Mouse (Mus musculus): ENCODE data around the gene Gm10840. TPM values are rescaled to one million over a fixed set of nuclear protein-coding genes. Genes with fewer than 3 reads are reported as not detected.
"Not testable (repeated sequence)": the region's sequence is repeated elsewhere in the genome, so short reads cannot be mapped to it uniquely, and the experiment has no call there.

The Gm10840 gene
- polyA plus RNA-seq, 1 experiment from 2014 or later, result 0.84 TPM

DNA sequence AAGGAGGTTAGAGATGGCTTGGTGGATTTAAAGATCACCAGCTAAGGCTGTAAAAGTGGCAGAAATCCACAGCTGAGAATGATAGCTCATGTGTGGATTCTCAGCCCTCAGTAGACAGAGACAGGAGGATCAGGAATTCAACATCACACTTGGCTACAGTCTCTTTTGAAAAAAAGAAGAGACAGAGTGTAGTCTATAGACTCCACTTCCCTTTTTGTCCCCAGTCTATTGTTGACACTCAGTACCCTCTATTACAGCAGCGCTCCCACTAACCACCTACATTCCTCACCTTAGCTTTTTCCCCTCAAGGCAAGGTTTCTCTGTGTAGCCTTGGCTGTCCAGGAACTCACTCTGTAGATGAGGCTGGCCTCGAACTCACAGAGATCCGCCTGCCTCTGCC, 31.1 kb downstream of the Gm10840 start:
- Histone ChIP-seq H3K9me3 (no peaks in the 10 kb centered on the region), H3K36me3 (peaks cover 4% of the 10 kb centered on the region), H3K4me3 (no peak overlapping the region), H3K4me2 (no peak overlapping the region), H3K4me1 (peaks cover 11% of the 10 kb centered on the region; the same call in 1 of the 2 replicates), H3K27me3 (no peaks in the 10 kb centered on the region), H3K27ac (no peak overlapping the region), H3K9ac (no peak overlapping the region)
- WGBS, result 90% methylated on average over 3 of the region's 3 CpGs
- no peak for ATAC-seq (ENCODE audit: insufficient number of reproducible peaks, low FRiP score, low TSS enrichment, low read depth)

GRCm38 (mm10) chr11:106192241-106192640, 31.6 kb downstream of the Gm10840 start:
- H3K9ac ChIP-seq, result no peak overlapping the region
- no peaks in the 10 kb centered on the region for H3K27me3 ChIP-seq
- H3K9me3 ChIP-seq, result no peaks in the 10 kb centered on the region
- peak overlapping the region; percentile 78 for H3K4me3 ChIP-seq
- H3K36me3 ChIP-seq, result peaks cover 9% of the 10 kb centered on the region
- H3K4me2 ChIP-seq, result peak overlapping the region; percentile 52
- H3K4me1 ChIP-seq, result peaks cover 11% of the 10 kb centered on the region; the same call in 1 of the 2 replicates
- no peak overlapping the region for H3K27ac ChIP-seq
- no peak for ATAC-seq (ENCODE audit: insufficient number of reproducible peaks, low FRiP score, low TSS enrichment, low read depth)
- WGBS, result 77% methylated on average over 5 of the region's 5 CpGs

GRCm38 (mm10) chr11:106192657-106193370, 32.2 kb downstream of the Gm10840 start:
- Histone ChIP-seq H3K4me3 (peak overlapping the region; percentile 78), H3K27me3 (no peaks in the 10 kb centered on the region), H3K9ac (peak overlapping the region; percentile 68), H3K4me1 (peaks cover 11% of the 10 kb centered on the region; the same call in 1 of the 2 replicates), H3K4me2 (peak overlapping the region; percentile 52), H3K36me3 (peaks cover 15% of the 10 kb centered on the region), H3K27ac (peak overlapping the region; percentile 93), H3K9me3 (no peaks in the 10 kb centered on the region)
- WGBS, result 8% methylated on average over 19 of the region's 19 CpGs
- ATAC-seq (ENCODE audit: insufficient number of reproducible peaks, low FRiP score, low TSS enrichment, low read depth), result peak; percentile 36; the same call in 1 of the 2 replicates

DNA sequence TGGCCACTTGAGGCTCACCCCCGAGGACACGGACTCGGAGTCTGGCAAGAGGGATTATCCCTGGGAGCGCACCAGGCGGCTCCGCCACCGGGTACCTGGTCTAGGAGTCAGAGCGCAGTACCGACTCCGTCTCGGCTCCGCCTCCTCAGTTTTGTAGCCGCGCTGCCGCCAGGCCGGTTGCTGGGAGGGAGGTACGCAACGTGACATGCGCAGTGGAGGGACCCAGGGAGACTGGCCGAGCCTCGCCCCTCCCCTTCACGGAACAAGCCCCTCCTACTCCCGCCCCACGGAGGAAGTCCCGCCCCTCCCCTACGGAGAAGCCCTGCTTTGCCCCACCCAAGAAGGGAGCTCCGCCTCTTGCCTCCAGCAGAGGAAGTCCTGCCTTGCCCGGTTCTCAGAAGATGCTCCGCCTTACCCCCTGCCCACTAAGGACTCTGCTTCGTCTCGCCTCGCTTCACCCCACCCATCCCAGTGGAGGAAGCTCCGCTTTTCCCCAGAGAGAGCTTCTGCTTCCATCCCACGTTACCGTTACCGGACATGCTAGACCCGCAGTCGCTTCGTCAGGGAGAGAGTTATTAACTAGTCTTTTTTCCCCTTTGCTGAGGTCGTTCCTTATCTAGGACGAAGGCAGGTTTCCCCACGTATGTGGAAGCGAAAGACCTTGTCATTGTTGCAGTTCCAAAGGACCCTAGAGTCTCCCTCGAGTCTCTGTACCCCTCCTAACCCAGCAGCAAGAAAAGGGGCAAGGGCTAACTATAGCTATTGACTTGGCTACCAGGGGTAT, 32.9 kb downstream of the Gm10840 start:
- H3K9ac ChIP-seq, result peak overlapping the region; percentile 68
- peak overlapping the region; percentile 93 for H3K27ac ChIP-seq
- H3K36me3 ChIP-seq, result peaks cover 22% of the 10 kb centered on the region
- WGBS, result under 1% methylated on average over 43 of the region's 44 CpGs
- H3K4me2 ChIP-seq, result peak overlapping the region; percentile 66
- no peaks in the 10 kb centered on the region for H3K27me3 ChIP-seq
- peak overlapping the region; percentile 78 for H3K4me3 ChIP-seq
- no peaks in the 10 kb centered on the region for H3K9me3 ChIP-seq
- peak; percentile 95 for ATAC-seq (ENCODE audit: insufficient number of reproducible peaks, low FRiP score, low TSS enrichment, low read depth)
- H3K4me1 ChIP-seq, result peaks cover 11% of the 10 kb centered on the region; the same call in 1 of the 2 replicates

GRCm38 (mm10) chr11:106194155-106194541, 33.5 kb downstream of the Gm10840 start:
- ATAC-seq (ENCODE audit: insufficient number of reproducible peaks, low FRiP score, low TSS enrichment, low read depth), result no peak

GRCm38 (mm10) chr11:106194891-106195290, 34.2 kb downstream of the Gm10840 start:
- H3K36me3 ChIP-seq, result peaks cover 25% of the 10 kb centered on the region
- ATAC-seq (ENCODE audit: insufficient number of reproducible peaks, low FRiP score, low TSS enrichment, low read depth), result no peak
- H3K9me3 ChIP-seq, result no peaks in the 10 kb centered on the region
- WGBS, result 89% methylated on average over 7 of the region's 7 CpGs
- H3K9ac ChIP-seq, result no peak overlapping the region
- no peak overlapping the region for H3K4me2 ChIP-seq
- H3K4me3 ChIP-seq, result no peak overlapping the region
- peaks cover 11% of the 10 kb centered on the region; the same call in 1 of the 2 replicates for H3K4me1 ChIP-seq
- H3K27ac ChIP-seq, result peak overlapping the region; percentile 38; the same call in 1 of the 2 replicates
- H3K27me3 ChIP-seq, result no peaks in the 10 kb centered on the region

More at GRCm38 (mm10) chr11:106194155-106194541, 33.5 kb downstream of the Gm10840 start:
- H3K27ac ChIP-seq, result peak overlapping the region; percentile 82
- no peaks in the 10 kb centered on the region for H3K9me3 ChIP-seq
- WGBS, result 31% methylated on average over 3 of the region's 3 CpGs
- peak overlapping the region; percentile 66 for H3K4me2 ChIP-seq
- peak overlapping the region; percentile 78 for H3K4me3 ChIP-seq
- H3K27me3 ChIP-seq, result no peaks in the 10 kb centered on the region
- peaks cover 22% of the 10 kb centered on the region for H3K36me3 ChIP-seq
- H3K4me1 ChIP-seq, result peaks cover 11% of the 10 kb centered on the region; the same call in 1 of the 2 replicates
- H3K9ac ChIP-seq, result peak overlapping the region; percentile 64; the same call in 1 of the 2 replicates

GRCm38 (mm10) chr11:106195341-106195740, 34.7 kb downstream of the Gm10840 start:
- Histone ChIP-seq H3K27me3 (no peaks in the 10 kb centered on the region), H3K4me1 (peaks cover 11% of the 10 kb centered on the region; the same call in 1 of the 2 replicates), H3K4me3 (no peak overlapping the region), H3K27ac (no peak overlapping the region), H3K9ac (no peak overlapping the region), H3K9me3 (no peaks in the 10 kb centered on the region), H3K4me2 (no peak overlapping the region), H3K36me3 (peaks cover 27% of the 10 kb centered on the region)
- ATAC-seq (ENCODE audit: insufficient number of reproducible peaks, low FRiP score, low TSS enrichment, low read depth), result no peak

DNA sequence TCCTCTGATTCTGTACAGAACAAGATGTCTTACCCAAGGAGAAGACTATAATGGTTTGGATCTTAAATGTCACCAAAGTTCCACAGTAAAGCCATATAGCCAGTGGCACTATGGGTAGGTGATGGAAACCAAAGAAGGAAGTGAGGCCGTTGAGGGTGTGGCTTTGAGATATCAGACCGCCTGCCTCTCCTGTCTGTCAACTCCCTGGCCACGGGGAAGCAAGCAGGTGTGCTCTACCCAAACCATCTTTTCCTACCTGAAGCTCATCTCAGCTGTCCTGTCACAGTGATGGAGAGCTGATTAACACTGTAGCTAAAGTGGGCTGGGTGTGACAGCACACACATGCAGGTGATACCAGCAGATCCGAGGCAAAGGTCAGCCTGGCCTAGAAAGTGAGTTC, 37.6 kb downstream of the Gm10840 start:
- H3K4me3 ChIP-seq, result no peak overlapping the region
- no peak overlapping the region for H3K4me2 ChIP-seq
- H3K9ac ChIP-seq, result no peak overlapping the region
- H3K36me3 ChIP-seq, result peaks cover 54% of the 10 kb centered on the region
- no peaks in the 10 kb centered on the region for H3K9me3 ChIP-seq
- no peak for ATAC-seq (ENCODE audit: insufficient number of reproducible peaks, low FRiP score, low TSS enrichment, low read depth)
- no peaks in the 10 kb centered on the region for H3K27me3 ChIP-seq
- H3K27ac ChIP-seq, result no peak overlapping the region
- 86% methylated on average over 4 of the region's 4 CpGs for WGBS
- peaks cover 4% of the 10 kb centered on the region; the same call in 1 of the 2 replicates for H3K4me1 ChIP-seq

DNA sequence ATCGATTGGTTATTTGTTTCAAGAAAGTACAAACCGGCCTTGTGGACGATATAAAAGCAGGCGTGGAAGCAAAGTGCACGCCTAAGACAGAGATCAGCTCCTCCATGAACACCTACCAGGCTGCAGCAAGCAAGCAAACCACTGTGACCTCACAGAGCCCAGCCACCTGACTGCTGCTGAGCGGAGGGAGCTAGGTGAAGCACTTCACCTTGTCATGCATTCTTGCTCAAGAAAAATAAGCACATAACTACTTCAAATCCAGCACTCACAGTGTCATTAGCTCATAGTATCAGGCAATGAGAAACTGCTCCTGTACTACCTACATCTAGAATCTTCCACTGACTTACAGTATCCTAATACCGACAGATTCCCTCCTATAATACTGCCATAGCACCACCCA, 39.3 kb downstream of the Gm10840 start:
- H3K9me3 ChIP-seq; H3K27me3 ChIP-seq; H3K27ac ChIP-seq; ATAC-seq (ENCODE audit: insufficient number of reproducible peaks, low FRiP score, low TSS enrichment, low read depth); H3K9ac ChIP-seq; H3K4me3 ChIP-seq; H3K4me1 ChIP-seq; H3K4me2 ChIP-seq: not testable (repeated sequence)
- WGBS, result 92% methylated on average over 7 of the region's 7 CpGs
- peaks cover 69% of the 10 kb centered on the region for H3K36me3 ChIP-seq

- no peak for ATAC-seq (ENCODE audit: insufficient number of reproducible peaks, low FRiP score, low TSS enrichment, low read depth)
- peaks cover 77% of the 10 kb centered on the region for H3K36me3 ChIP-seq
- no peak overlapping the region for H3K27ac ChIP-seq
- H3K4me2 ChIP-seq, result no peak overlapping the region
- no peak overlapping the region for H3K4me3 ChIP-seq
- no peaks in the 10 kb centered on the region for H3K4me1 ChIP-seq
- no peak overlapping the region for H3K9ac ChIP-seq
- no peaks in the 10 kb centered on the region for H3K27me3 ChIP-seq
- WGBS, result 85% methylated on average over 6 of the region's 6 CpGs
- no peaks in the 10 kb centered on the region for H3K9me3 ChIP-seq
Observed at GRCm38 (mm10) chr11:106200756-106201155, 40.1 kb downstream of the Gm10840 start.

GRCm38 (mm10) chr11:106201337-106202122, 40.9 kb downstream of the Gm10840 start:
- Histone ChIP-seq H3K9me3 (no peaks in the 10 kb centered on the region), H3K4me1 (no peaks in the 10 kb centered on the region), H3K4me3 (no peak overlapping the region), H3K36me3 (peaks cover 76% of the 10 kb centered on the region), H3K4me2 (no peak overlapping the region), H3K27ac (no peak overlapping the region), H3K9ac (no peak overlapping the region), H3K27me3 (no peaks in the 10 kb centered on the region)
- no peak for ATAC-seq (ENCODE audit: insufficient number of reproducible peaks, low FRiP score, low TSS enrichment, low read depth)
- whole genome bisulfite sequencing, result 92% methylated on average over 19 of the region's 19 CpGs

Measured in limb, embryonic 15.5 days (tissue).